Mouse (Mus musculus) megakaryocyte, embryonic 14.5 days (primary cell): Measurements from ENCODE around the gene Klhl3.

Experiments
- FLI1 ChIP-seq: IDR thresholded peaks from 2 replicates; pipeline ENCODE4 v1.6.1; 2012; ENCODE audit warnings: low read length, inconsistent platforms, mixed read lengths
- GATA1 ChIP-seq: IDR thresholded peaks from 3 replicates; pipeline ENCODE4 v1.6.1; 2012; ENCODE audit warnings: mixed read lengths, low read length, inconsistent platforms, borderline replicate concordance

DNA sequence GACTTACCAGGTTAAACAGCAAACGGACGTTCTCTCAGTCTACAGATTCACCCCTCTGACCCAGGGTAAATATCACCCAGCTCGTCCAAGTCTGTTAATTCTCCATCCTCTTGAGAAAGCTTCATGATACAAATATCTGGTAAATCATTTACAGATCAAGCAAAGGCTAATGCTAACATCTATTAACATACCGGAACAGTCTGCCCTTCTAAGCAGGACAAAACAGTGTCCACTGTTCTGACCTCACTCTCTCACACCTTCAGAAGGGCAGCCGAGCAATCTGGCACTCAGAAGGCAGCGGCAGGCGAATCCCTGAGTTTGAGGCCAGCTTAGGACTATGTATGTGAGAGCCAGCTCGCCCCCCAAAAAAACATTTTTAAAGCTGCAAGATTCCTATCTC is 10.0 kb upstream of the Klhl3 start:
- TF ChIP-seq GATA1 = no peak
- no peak for TF ChIP-seq FLI1
